Mouse (Mus musculus) forebrain, postnatal 0 days (tissue): ENCODE data around the gene Ablim2. TPM values are rescaled to one million over a fixed set of nuclear protein-coding genes. Genes with fewer than 3 reads are reported as not detected.

Source experiments
- ATAC-seq: fragments of 200-750 bp; cut with Nextera tagmentation; 2 replicates; pipeline ENCODE4 v1.8.0; 2017; ENCODE audit warnings: mild to moderate bottlenecking, moderate library complexity
- DNase-seq: peaks from one replicate; pipeline ENCODE4 v3.0.0-alpha.2; 2015
- H3K27ac ChIP-seq: fragments of 300-500 bp; sonication (generic); 2 replicates; pipeline ENCODE4 v1.5.1; 2014; ENCODE audit warnings: low read depth, mild to moderate bottlenecking, antibody characterized with exemption, low read length, moderate library complexity, mixed read lengths
- H3K27me3 ChIP-seq: fragments of 300-500 bp; sonication (generic); 2 replicates; pipeline ENCODE4 v1.6.1; 2014; ENCODE audit warnings: mild to moderate bottlenecking, low read length, mixed read lengths; ENCODE audit not compliant: insufficient read depth
- H3K36me3 ChIP-seq: fragments of 300-500 bp; sonication (generic); 2 replicates; pipeline ENCODE4 v1.6.1; 2014; ENCODE audit warnings: mild to moderate bottlenecking, moderate library complexity; ENCODE audit not compliant: insufficient read depth
- H3K4me1 ChIP-seq: fragments of 300-500 bp; sonication (generic); 2 replicates; pipeline ENCODE4 v1.6.1; 2014; ENCODE audit warnings: antibody characterized with exemption; ENCODE audit not compliant: insufficient read depth
- H3K4me2 ChIP-seq: fragments of 300-500 bp; sonication (generic); 2 replicates; pipeline ENCODE4 v1.6.1; 2014; ENCODE audit warnings: low read depth, mild to moderate bottlenecking, moderate library complexity
- H3K4me3 ChIP-seq: fragments of 300-500 bp; sonication (generic); 2 replicates; pipeline ENCODE4 v1.5.1; 2014; ENCODE audit warnings: low read depth, low read length, mixed read lengths
- H3K9ac ChIP-seq: fragments of 300-500 bp; sonication (generic); 2 replicates; pipeline ENCODE4 v1.6.1; 2014; ENCODE audit warnings: mild to moderate bottlenecking
- H3K9me3 ChIP-seq: fragments of 300-500 bp; sonication (generic); 2 replicates; pipeline ENCODE4 v1.6.1; 2016; ENCODE audit warnings: low read length
- CTCF ChIP-seq: sonication (generic); IDR thresholded peaks from 2 replicates; pipeline ENCODE4 v1.5.1; 2016; ENCODE audit warnings: antibody characterized with exemption, control low read depth, low read depth
- WGBS: fragments of 180-500 bp; shearing (Covaris S2); extraction: QIAGEN DNeasy Blood & Tissue Kit; methylation state at CpG from one replicate; pipeline ENCODE4 v1.1.7; 2014; 5-methylcytosine and 5-hydroxymethylcytosine counted together
- polyA plus RNA-seq: library from polyadenylated mRNA; unstranded; fragments of >200 nt; fragmentation: Nextera tagmentation; extraction: Ambion mirVana; gene quantifications from 2 replicates; pipeline ENCODE4 v1.2.1, GENCODE M21; 2015
- total RNA-seq: library from RNA; depleted of rRNA; stranded (reverse); fragments of >200 nt; gene quantifications from 2 replicates; pipeline ENCODE4 v1.2.3, GENCODE M21; 2014

The Ablim2 gene
- total and polyA plus RNA-seq, 2 experiments from 2014 or later = 18.2 to 20.6 TPM

DNA sequence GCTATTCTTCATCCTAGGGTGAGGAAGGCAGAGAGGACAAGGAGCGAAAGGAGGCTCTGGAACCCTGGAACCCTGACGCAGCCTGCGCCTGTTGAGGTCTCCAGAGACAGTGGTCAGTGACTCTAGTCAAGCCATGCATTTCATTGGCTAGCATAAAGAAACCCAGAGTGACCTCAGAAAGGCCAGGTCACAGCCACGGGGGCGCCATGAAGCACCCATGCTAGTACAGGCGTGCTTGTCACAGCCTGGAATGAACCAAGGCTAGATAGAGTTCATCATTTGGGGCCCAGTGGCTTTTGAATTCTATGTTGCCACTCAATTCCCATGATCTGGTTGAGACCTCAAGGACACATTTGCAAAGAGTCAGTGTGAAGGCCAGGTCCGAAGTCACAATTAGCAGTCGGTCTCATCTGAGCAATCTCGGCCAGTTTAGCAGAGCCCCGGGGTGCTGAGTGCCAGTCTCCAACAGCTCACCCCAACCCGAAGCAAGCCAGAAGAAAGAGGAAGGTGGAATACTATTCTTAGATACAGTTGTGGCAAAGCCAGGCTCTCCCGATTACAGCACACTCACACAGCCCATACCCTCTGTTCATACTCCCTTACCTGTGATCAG lies 29.2 kb upstream of the Ablim2 start:
- no peak overlapping the region for H3K4me2 ChIP-seq
- no peaks in the 10 kb centered on the region for H3K4me1 ChIP-seq
- no peak overlapping the region for H3K4me3 ChIP-seq
- no peaks in the 10 kb centered on the region for H3K27me3 ChIP-seq
- no peak for DNase-seq
- H3K9ac ChIP-seq = no peak overlapping the region
- no peak for ATAC-seq
- no peak for TF ChIP-seq CTCF
- H3K9me3 ChIP-seq = no peaks in the 10 kb centered on the region
- no peaks in the 10 kb centered on the region for H3K36me3 ChIP-seq
- 83% methylated on average over 12 of the region's 12 CpGs for WGBS
- no peak overlapping the region for H3K27ac ChIP-seq

DNA sequence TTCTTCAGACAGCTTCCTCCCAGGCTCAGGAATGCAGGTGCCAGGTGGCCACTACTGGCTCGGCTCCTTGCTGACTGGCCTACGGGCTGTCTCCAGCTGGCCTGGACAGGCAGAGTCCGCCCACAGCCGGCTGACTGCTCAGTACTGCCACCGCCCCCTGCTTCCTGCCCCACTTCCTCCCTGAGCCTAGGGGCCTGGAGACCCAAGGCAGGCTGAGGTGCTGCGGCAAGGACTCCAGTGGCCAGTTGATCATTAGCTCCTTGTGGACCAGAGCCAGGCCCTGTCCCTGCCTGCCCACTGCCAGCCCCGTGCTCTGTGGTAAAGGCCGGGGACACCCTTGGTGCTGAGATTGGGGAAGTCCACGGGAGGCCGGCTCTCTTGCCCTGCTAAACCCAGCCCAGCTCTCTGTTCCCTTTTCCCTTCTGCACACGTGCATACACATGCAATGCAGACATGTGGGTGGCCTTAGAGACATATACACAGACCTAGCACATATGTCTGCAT lies 28.7 kb upstream of the Ablim2 start:
- Histone ChIP-seq H3K27me3 (no peaks in the 10 kb centered on the region), H3K4me3 (no peak overlapping the region), H3K9me3 (no peaks in the 10 kb centered on the region), H3K9ac (no peak overlapping the region), H3K4me1 (no peaks in the 10 kb centered on the region), H3K4me2 (no peak overlapping the region), H3K27ac (no peak overlapping the region), H3K36me3 (no peaks in the 10 kb centered on the region)
- DNase-seq (no peak), ATAC-seq (no peak; the same call in 1 of the 2 replicates)
- no peak for TF ChIP-seq CTCF
- 70% methylated on average over 11 of the region's 11 CpGs for WGBS

DNA sequence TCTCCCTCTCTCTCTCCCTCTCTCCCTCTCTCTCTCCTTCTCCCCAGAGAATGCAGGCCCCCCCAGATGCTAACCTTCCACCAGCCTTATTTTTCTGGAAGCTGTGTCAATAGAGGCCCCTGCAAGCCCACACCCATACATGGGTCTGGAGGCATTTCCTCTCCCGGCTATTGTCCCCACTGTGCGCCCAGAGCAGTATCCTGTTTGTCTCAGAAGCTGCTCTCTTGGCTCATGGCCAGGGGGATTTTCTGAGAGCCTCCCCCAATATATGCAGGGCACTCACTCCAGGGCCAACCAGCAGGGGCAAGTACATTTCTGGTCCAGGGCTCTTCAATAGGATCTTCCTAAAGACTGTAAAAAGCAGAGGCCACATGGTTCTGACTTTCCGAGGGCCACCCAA lies 27.8 kb upstream of the Ablim2 start:
- H3K4me1 ChIP-seq = no peaks in the 10 kb centered on the region
- ATAC-seq (no peak), DNase-seq (no peak)
- no peak overlapping the region for H3K4me2 ChIP-seq
- no peaks in the 10 kb centered on the region for H3K36me3 ChIP-seq
- H3K9me3 ChIP-seq = no peaks in the 10 kb centered on the region
- WGBS = 69% methylated on average over 3 of the region's 3 CpGs
- no peaks in the 10 kb centered on the region for H3K27me3 ChIP-seq
- H3K4me3 ChIP-seq = no peak overlapping the region
- H3K27ac ChIP-seq = no peak overlapping the region
- TF ChIP-seq CTCF = no peak
- H3K9ac ChIP-seq = no peak overlapping the region

DNA sequence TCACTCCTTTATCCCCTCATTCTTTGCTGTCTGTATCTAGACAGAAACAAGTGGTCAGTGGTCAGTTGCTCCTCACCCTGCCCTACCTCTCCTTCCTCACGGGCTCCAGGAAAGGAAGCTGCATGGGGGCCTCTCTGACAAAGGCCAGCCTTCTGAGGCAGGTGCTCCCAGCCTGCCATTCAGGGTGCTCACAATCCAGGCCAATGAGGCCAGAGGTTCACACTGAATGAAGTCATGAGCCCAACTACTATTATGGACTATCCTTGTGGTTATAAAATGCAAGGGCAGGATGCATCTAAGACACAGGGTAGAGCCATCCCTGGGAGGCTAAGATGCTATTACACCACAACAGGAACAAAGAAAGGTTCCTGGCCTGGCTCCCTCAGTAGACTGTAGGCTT lies 27.1 kb upstream of the Ablim2 start:
- ATAC-seq = no peak
- 75% methylated on average over 1 of the region's 1 CpGs for WGBS
- Histone ChIP-seq H3K27ac (no peak overlapping the region), H3K9me3 (no peaks in the 10 kb centered on the region), H3K27me3 (no peaks in the 10 kb centered on the region), H3K36me3 (no peaks in the 10 kb centered on the region), H3K4me1 (no peaks in the 10 kb centered on the region), H3K9ac (no peak overlapping the region), H3K4me3 (no peak overlapping the region), H3K4me2 (no peak overlapping the region)
- DNase-seq = no peak
- no peak for TF ChIP-seq CTCF

DNA sequence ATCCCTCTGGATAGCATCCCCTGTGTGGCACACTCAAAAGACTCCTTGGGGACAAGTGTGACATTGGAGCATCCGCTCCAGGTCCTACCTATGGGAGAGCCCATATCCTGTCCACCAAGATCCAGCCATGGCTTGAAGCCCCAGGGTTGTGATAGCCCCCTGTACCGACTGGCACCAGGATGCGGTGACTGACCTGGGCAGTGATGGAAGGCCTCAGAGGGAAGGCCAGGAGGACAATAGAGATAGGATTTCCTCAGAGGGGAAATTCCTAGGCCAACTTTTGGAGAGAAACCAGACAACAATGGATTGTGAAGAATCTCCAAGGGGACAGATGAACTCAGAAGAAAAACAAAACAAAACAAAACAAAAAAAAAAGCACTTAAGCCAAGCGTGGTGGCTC lies 26.7 kb upstream of the Ablim2 start:
- H3K27ac ChIP-seq = no peak overlapping the region
- no peaks in the 10 kb centered on the region for H3K36me3 ChIP-seq
- no peaks in the 10 kb centered on the region for H3K27me3 ChIP-seq
- H3K4me1 ChIP-seq = no peaks in the 10 kb centered on the region
- no peak overlapping the region for H3K9ac ChIP-seq
- 84% methylated on average over 4 of the region's 4 CpGs for WGBS
- DNase-seq = no peak
- TF ChIP-seq CTCF = no peak
- no peak overlapping the region for H3K4me2 ChIP-seq
- no peak overlapping the region for H3K4me3 ChIP-seq
- no peak for ATAC-seq
- H3K9me3 ChIP-seq = no peaks in the 10 kb centered on the region

DNA sequence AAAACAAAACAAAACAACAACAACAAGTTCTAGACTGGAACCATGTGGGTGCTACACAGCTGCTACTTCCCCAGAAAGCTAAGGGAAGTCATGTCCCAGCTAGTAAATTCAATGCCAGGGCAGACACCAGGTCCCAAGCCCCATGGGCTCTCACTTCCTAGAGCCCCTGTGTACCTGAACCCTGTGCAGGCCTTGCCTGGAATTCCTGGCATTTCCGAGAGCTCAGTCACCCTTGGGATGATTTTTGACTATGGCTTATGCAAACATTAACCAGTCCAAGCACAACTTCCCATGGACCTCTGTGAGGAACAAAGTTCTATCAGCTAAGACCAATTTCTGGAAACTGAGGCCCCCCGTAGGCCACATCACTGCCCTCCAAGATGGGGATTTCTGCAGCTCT lies 24.2 kb upstream of the Ablim2 start:
- Histone ChIP-seq H3K27me3 (no peaks in the 10 kb centered on the region), H3K9ac (no peak overlapping the region), H3K4me2 (no peak overlapping the region), H3K4me3 (no peak overlapping the region), H3K27ac (no peak overlapping the region), H3K9me3 (no peaks in the 10 kb centered on the region), H3K36me3 (no peaks in the 10 kb centered on the region), H3K4me1 (no peaks in the 10 kb centered on the region)
- ATAC-seq (no peak), DNase-seq (no peak)
- 88% methylated on average over 2 of the region's 2 CpGs for WGBS
- TF ChIP-seq CTCF = no peak

DNA sequence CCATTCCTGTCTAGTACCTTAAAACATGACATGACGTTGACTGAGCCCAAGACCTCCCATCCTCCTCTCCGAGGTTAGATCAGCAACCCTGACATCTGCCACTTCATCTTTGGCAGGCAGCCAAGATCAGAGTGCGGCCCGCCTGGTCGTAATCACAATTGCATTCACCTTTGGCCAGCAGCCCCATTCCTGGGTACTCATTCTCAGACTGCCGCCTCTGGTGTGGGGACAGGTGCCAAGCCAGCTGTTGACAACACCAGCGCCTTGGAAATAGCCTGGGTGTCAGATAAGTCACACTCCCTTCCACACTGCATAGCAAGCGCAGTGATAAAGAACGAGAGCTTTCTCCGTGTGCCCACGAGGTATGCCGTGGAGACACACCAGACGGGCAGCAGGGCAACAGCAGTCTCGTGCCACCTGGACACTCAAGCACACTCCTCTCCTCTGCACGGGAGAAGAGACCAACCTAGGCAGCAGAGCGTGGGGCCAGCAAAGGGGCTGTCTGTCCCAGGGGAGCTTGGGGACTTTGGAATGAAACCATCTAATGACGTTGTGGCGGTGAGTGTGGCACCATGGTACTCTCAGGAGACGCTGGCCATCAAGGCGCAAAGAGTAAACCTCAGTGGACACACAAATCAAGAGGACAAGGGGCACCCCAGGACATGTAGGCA lies 20.3 kb upstream of the Ablim2 start:
- Histone ChIP-seq H3K4me3 (no peak overlapping the region), H3K9me3 (no peaks in the 10 kb centered on the region), H3K27me3 (no peaks in the 10 kb centered on the region; the same call in 1 of the 2 replicates), H3K27ac (no peak overlapping the region), H3K4me2 (no peak overlapping the region), H3K36me3 (no peaks in the 10 kb centered on the region), H3K4me1 (no peaks in the 10 kb centered on the region), H3K9ac (no peak overlapping the region)
- 65% methylated on average over 20 of the region's 20 CpGs for WGBS
- ATAC-seq (no peak; the same call in 1 of the 2 replicates), DNase-seq (no peak)
- TF ChIP-seq CTCF = no peak
